Mouse (Mus musculus): ENCODE results near the gene Carmil3. TPM values are rescaled to one million over a fixed set of nuclear protein-coding genes. Genes with fewer than 3 reads are reported as not detected.

Gene Carmil3
- polyA plus RNA-seq, 1 experiment from 2014 or later, result 2.5 TPM

DNA sequence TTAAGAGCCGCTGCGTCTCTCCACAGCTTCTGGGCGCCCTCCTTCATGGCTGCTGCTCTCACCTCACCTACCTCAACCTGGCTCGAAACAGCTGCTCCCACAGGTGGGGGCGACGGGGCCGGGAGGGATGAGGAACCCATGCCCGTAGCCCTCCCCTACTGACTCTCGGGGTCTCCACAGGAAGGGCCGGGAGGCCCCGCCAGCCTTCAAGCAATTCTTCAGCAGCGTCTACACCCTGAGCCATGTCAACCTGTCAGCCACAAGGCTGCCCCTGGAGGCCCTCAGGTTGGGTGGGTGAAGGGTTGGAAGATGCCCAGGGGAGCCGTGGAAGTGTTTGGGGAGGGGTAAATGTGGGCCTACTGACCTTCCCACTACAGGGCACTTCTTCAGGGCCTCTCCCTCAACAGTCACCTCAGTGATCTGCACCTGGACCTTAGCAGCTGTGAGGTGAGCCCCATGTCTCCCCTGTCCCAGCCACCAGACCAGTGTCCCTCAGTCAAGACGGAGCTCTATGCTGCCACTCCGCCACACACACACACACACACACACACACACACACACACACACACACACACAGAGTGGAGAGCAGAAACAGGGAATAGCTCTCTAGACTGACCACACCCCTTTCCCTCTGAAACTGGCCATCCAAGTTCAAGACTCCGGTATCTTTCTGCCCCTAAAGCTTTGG is 6.5 kb downstream of the Carmil3 start:
- Histone ChIP-seq H3K4me2 (ENCODE audit: low read length) (no peak overlapping the region), H3K36me3 (ENCODE audit: control insufficient read depth, insufficient read depth, low read length) (no peaks in the 10 kb centered on the region), H3K9ac (ENCODE audit: low read length) (no peak overlapping the region), H3K4me1 (replicated peaks; ENCODE audit: control insufficient read depth, insufficient read depth, low read length) (no peaks in the 10 kb centered on the region; the same call in 1 of the 2 replicates), H3K27me3 (replicated peaks; ENCODE audit: control insufficient read depth, insufficient read depth, low read length) (no peaks in the 10 kb centered on the region), H3K4me3 (ENCODE audit: low read depth, low read length) (no peak overlapping the region), H3K27ac (ENCODE audit: low read depth) (no peak overlapping the region), H3K9me3 (ENCODE audit: control insufficient read depth, low read length) (no peaks in the 10 kb centered on the region)
- WGBS, result 64% methylated on average over 16 of the region's 16 CpGs
- DNase-seq (ENCODE audit: low spot score), result no peak
- peak; percentile 24 for ATAC-seq (replicated peaks; ENCODE audit: low FRiP score, low TSS enrichment, low read depth)

DNA sequence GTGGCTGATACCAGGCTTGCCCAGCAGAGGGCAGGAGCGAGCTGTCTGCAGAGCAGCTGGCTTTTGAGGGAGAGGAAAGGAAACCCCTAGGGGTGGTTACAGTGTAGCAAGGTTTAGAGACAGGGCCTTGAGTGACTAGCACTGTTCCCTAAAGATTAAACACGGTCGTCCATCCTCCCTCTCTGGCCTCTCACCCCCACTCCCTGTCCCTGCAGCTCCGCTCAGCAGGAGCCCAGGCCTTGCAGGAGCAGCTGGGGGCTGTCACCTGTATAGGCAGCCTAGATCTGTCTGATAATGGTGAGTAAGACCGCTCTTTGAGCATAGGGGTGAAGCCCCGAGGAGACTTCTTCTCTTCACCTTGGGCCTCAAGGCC is 7.0 kb downstream of the Carmil3 start:
- no peak overlapping the region for H3K9ac ChIP-seq (ENCODE audit: low read length)
- H3K27ac ChIP-seq (ENCODE audit: low read depth), result no peak overlapping the region
- H3K9me3 ChIP-seq (ENCODE audit: control insufficient read depth, low read length), result no peaks in the 10 kb centered on the region
- peak; percentile 97 for DNase-seq (ENCODE audit: low spot score)
- H3K27me3 ChIP-seq (replicated peaks; ENCODE audit: control insufficient read depth, insufficient read depth, low read length), result no peaks in the 10 kb centered on the region
- H3K36me3 ChIP-seq (ENCODE audit: control insufficient read depth, insufficient read depth, low read length), result no peaks in the 10 kb centered on the region
- H3K4me1 ChIP-seq (replicated peaks; ENCODE audit: control insufficient read depth, insufficient read depth, low read length), result no peaks in the 10 kb centered on the region
- no peak overlapping the region for H3K4me3 ChIP-seq (ENCODE audit: low read depth, low read length)
- peak; percentile 62 for ATAC-seq (replicated peaks; ENCODE audit: low FRiP score, low TSS enrichment, low read depth)
- WGBS, result 25% methylated on average over 6 of the region's 6 CpGs
- peak overlapping the region; percentile 9; the same call in 1 of the 2 replicates for H3K4me2 ChIP-seq (ENCODE audit: low read length)

DNA sequence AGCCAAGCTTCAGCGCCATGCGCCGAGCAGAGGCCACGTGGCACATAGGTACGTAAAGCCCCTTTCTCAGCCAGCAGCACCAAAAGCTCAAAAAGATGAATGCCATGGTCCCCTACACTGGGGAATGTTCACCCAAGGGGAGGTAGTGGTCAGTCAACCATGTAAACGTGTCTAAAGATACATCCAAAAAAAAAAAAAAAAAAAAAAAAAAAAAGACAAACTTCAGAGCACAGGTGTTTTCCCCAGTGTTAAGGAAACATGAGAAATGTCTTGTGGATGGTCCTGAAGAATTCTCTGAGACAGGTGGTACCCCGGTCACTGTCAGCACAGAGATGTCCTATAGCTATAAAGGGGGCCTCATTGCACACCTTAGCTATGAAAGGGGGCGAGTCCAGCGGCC is 15.2 kb downstream of the Carmil3 start:
- no peak overlapping the region for H3K4me3 ChIP-seq (ENCODE audit: low read depth, low read length)
- WGBS, result 80% methylated on average over 9 of the region's 9 CpGs
- no peak overlapping the region for H3K27ac ChIP-seq (ENCODE audit: low read depth)
- H3K4me2 ChIP-seq (ENCODE audit: low read length), result no peak overlapping the region
- no peaks in the 10 kb centered on the region for H3K36me3 ChIP-seq (ENCODE audit: control insufficient read depth, insufficient read depth, low read length)
- no peak overlapping the region for H3K9ac ChIP-seq (ENCODE audit: low read length)
- H3K9me3 ChIP-seq (ENCODE audit: control insufficient read depth, low read length), result no peaks in the 10 kb centered on the region
- DNase-seq (ENCODE audit: low spot score) (no peak), ATAC-seq (replicated peaks; ENCODE audit: low FRiP score, low TSS enrichment, low read depth) (no peak)
- no peaks in the 10 kb centered on the region for H3K27me3 ChIP-seq (replicated peaks; ENCODE audit: control insufficient read depth, insufficient read depth, low read length)
- 0 out of 2 replicates have a peak, but pooled peaks cover 1% of the 10 kb centered on the region for H3K4me1 ChIP-seq (replicated peaks; ENCODE audit: control insufficient read depth, insufficient read depth, low read length)

DNA sequence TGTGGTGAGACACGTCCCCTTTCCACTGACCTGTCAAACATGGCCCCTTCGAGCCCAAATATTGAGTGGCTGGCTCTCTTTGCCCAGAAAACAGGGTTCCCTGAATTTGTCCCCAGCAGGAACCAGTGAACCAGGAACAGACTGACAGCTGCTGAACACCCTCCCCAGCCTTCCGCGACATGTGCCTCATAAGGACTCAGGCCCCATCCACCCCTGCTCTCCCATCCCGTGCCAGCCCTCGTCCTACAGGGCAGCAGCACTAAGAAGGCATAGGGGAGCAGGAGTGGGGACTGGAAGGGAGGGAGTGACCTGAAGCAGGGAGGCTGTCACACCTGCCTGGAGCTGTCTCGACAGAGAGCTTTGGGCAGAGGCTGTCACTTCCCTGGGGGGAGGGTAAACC is 17.4 kb downstream of the Carmil3 start:
- no peaks in the 10 kb centered on the region for H3K36me3 ChIP-seq (ENCODE audit: control insufficient read depth, insufficient read depth, low read length)
- ATAC-seq (replicated peaks; ENCODE audit: low FRiP score, low TSS enrichment, low read depth) (no peak), DNase-seq (ENCODE audit: low spot score) (no peak)
- no peaks in the 10 kb centered on the region for H3K27me3 ChIP-seq (replicated peaks; ENCODE audit: control insufficient read depth, insufficient read depth, low read length)
- 0 out of 2 replicates have a peak, but pooled peaks cover 3% of the 10 kb centered on the region for H3K4me1 ChIP-seq (replicated peaks; ENCODE audit: control insufficient read depth, insufficient read depth, low read length)
- H3K9ac ChIP-seq (ENCODE audit: low read length), result no peak overlapping the region
- H3K9me3 ChIP-seq (ENCODE audit: control insufficient read depth, low read length), result no peaks in the 10 kb centered on the region
- no peak overlapping the region for H3K4me3 ChIP-seq (ENCODE audit: low read depth, low read length)
- no peak overlapping the region for H3K27ac ChIP-seq (ENCODE audit: low read depth)
- 53% methylated on average over 7 of the region's 7 CpGs for WGBS
- H3K4me2 ChIP-seq (ENCODE audit: low read length), result no peak overlapping the region

DNA sequence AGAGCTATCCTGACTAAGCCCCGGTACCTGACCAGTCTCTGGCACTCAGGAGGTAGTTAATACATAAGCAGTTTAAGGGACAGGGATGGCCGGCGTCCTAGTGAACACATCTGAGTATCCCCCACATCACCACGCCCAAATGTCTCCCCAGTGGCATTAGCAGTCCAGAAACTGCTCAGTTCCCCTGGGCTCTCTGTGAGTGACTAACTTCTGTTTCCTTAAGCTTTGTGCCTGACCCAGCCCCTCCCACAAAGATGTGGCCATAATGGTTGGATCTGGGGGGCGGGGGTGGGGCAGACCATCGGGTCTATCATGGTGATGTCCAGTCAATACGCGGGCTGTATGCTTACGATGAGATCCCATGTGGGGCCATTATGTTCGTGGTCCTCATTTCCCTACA is 19.1 kb downstream of the Carmil3 start:
- DNase-seq (ENCODE audit: low spot score) (no peak), ATAC-seq (replicated peaks; ENCODE audit: low FRiP score, low TSS enrichment, low read depth) (no peak)
- H3K36me3 ChIP-seq (ENCODE audit: control insufficient read depth, insufficient read depth, low read length), result no peaks in the 10 kb centered on the region
- H3K4me1 ChIP-seq (replicated peaks; ENCODE audit: control insufficient read depth, insufficient read depth, low read length), result 0 out of 2 replicates have a peak, but pooled peaks cover 3% of the 10 kb centered on the region
- H3K9me3 ChIP-seq (ENCODE audit: control insufficient read depth, low read length), result no peaks in the 10 kb centered on the region
- no peak overlapping the region for H3K9ac ChIP-seq (ENCODE audit: low read length)
- no peak overlapping the region for H3K27ac ChIP-seq (ENCODE audit: low read depth)
- H3K4me3 ChIP-seq (ENCODE audit: low read depth, low read length), result no peak overlapping the region
- H3K27me3 ChIP-seq (replicated peaks; ENCODE audit: control insufficient read depth, insufficient read depth, low read length), result no peaks in the 10 kb centered on the region
- no peak overlapping the region for H3K4me2 ChIP-seq (ENCODE audit: low read length)
- WGBS, result 80% methylated on average over 10 of the region's 10 CpGs

DNA sequence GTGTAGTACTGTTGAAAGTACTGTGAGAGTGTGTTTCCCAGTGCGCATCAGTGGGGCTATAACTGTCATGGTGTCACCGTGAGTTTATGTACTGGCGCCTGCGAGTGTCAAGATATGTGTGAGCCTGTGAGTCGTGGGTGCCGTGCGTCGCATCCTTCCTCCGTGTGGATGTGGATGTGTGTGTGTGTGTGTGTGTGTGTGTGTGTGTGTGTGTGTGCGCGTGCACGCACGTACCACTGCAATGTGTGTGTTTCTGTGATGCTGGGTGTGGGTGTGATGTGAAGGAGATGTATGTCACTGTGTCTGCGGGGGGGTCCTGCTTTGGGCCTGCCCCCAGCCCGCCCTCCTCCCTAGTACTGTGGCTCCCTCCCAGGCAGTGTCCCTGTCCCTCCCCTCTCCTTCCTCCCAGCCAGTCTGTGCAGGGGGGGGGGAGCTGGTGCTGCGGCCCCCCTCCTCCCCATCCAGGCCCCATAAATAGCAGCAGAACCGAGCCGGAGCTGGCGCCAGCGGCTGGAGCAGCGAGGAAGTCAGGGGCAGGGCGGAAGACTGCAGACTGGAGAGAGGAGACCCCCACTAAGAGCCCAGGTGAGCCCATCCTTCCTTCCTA is 19.8 kb downstream of the Carmil3 start, which contains the start of gene Cpne6:
TSS of gene Cpne6 (plus strand) at position 321 of the 607 bp plus-strand sequence.
- H3K9ac ChIP-seq (ENCODE audit: low read length), result no peak within 1 kb of the TSS
- DNase-seq (ENCODE audit: low spot score) (no peak), ATAC-seq (replicated peaks; ENCODE audit: low FRiP score, low TSS enrichment, low read depth) (no peak)
- no peaks in the 10 kb centered on the region for H3K9me3 ChIP-seq (ENCODE audit: control insufficient read depth, low read length)
- 0 out of 2 replicates have a peak, but pooled peaks cover 3% of the 10 kb centered on the region for H3K4me1 ChIP-seq (replicated peaks; ENCODE audit: control insufficient read depth, insufficient read depth, low read length)
- no peak within 1 kb of the TSS for H3K4me3 ChIP-seq (ENCODE audit: low read depth, low read length)
- H3K27me3 ChIP-seq (replicated peaks; ENCODE audit: control insufficient read depth, insufficient read depth, low read length), result no peaks in the 10 kb centered on the region
- H3K4me2 ChIP-seq (ENCODE audit: low read length), result no peak within 1 kb of the TSS
- 59% methylated on average over 17 of the region's 22 CpGs for WGBS
- no peaks in the 10 kb centered on the region for H3K36me3 ChIP-seq (ENCODE audit: control insufficient read depth, insufficient read depth, low read length)
- H3K27ac ChIP-seq (ENCODE audit: low read depth), result no peak within 1 kb of the TSS

DNA sequence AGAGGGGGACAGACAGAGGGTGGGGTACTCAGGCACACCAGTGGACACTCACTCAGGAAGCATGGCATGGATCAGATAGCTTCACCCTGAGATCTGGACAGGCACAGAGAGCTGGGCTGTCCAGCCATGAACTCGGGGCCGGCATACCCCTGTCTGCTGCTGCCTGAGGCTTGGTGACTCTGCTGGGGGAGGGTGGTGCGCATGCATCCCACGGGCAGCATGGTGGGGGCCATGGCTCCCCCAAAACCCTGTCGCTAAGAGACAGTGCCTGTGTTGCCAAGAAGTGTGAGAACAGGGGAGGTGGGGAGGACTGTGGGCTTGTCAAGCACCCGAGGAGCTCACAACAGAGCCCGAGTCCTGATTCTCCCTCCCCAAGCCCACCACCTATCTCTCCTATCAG is 20.6 kb downstream of the Carmil3 start:
- H3K4me3 ChIP-seq (ENCODE audit: low read depth, low read length), result no peak overlapping the region
- no peak overlapping the region for H3K27ac ChIP-seq (ENCODE audit: low read depth)
- 45% methylated on average over 7 of the region's 7 CpGs for WGBS
- no peaks in the 10 kb centered on the region for H3K27me3 ChIP-seq (replicated peaks; ENCODE audit: control insufficient read depth, insufficient read depth, low read length)
- H3K36me3 ChIP-seq (ENCODE audit: control insufficient read depth, insufficient read depth, low read length), result no peaks in the 10 kb centered on the region
- H3K4me2 ChIP-seq (ENCODE audit: low read length), result no peak overlapping the region
- H3K4me1 ChIP-seq (replicated peaks; ENCODE audit: control insufficient read depth, insufficient read depth, low read length), result 0 out of 2 replicates have a peak, but pooled peaks cover 3% of the 10 kb centered on the region
- no peak overlapping the region for H3K9ac ChIP-seq (ENCODE audit: low read length)
- ATAC-seq (replicated peaks; ENCODE audit: low FRiP score, low TSS enrichment, low read depth), result no peak; the same call in 1 of the 2 replicates
- DNase-seq (ENCODE audit: low spot score), result no peak
- H3K9me3 ChIP-seq (ENCODE audit: control insufficient read depth, low read length), result no peaks in the 10 kb centered on the region

DNA sequence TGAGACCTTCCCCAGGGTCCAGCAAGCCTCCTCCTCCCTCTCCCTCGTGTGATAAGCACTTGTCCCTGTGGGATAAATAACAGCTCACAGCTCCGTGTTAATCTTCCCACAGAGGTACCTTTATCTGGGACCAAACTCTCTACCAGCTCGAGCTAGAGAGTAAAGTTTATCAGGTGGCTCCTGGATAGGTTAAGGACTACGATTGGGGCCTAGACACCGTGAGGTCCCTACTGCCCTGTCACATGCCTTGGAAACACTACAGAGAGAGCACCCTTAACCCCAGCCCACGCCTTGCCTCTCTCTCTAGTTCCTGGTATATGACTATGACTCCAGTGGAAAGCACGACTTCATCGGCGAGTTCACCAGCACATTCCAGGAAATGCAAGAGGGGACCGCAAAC is 23.5 kb downstream of the Carmil3 start:
- H3K4me2 ChIP-seq (ENCODE audit: low read length), result no peak overlapping the region
- no peak overlapping the region for H3K9ac ChIP-seq (ENCODE audit: low read length)
- ATAC-seq (replicated peaks; ENCODE audit: low FRiP score, low TSS enrichment, low read depth) (no peak), DNase-seq (ENCODE audit: low spot score) (no peak)
- no peaks in the 10 kb centered on the region for H3K9me3 ChIP-seq (ENCODE audit: control insufficient read depth, low read length)
- no peaks in the 10 kb centered on the region for H3K27me3 ChIP-seq (replicated peaks; ENCODE audit: control insufficient read depth, insufficient read depth, low read length)
- 60% methylated on average over 10 of the region's 10 CpGs for WGBS
- H3K4me1 ChIP-seq (replicated peaks; ENCODE audit: control insufficient read depth, insufficient read depth, low read length), result 0 out of 2 replicates have a peak, but pooled peaks cover 3% of the 10 kb centered on the region
- H3K27ac ChIP-seq (ENCODE audit: low read depth), result no peak overlapping the region
- no peak overlapping the region for H3K4me3 ChIP-seq (ENCODE audit: low read depth, low read length)
- H3K36me3 ChIP-seq (ENCODE audit: control insufficient read depth, insufficient read depth, low read length), result no peaks in the 10 kb centered on the region

Data from intestine, embryonic 14.5 days (tissue).